Mouse (Mus musculus) embryonic facial prominence, embryonic 10.5 days (tissue): ENCODE measurements around the gene Apbb1ip. TPM values are rescaled to one million over a fixed set of nuclear protein-coding genes. Genes with fewer than 3 reads are reported as not detected.

ENCODE experiments used
- DNase-seq: peaks from one replicate; pipeline ENCODE4 v3.0.0-alpha.2; 2017; ENCODE audit warnings: low spot score
- H3K27ac ChIP-seq: fragments of 300-500 bp; sonication (generic); replicated peaks from 2 replicates; pipeline ENCODE4 v1.5.1; 2016; ENCODE audit warnings: mild to moderate bottlenecking
- H3K27me3 ChIP-seq: fragments of 300-500 bp; sonication (generic); replicated peaks from 2 replicates; pipeline ENCODE4 v1.6.1; 2016; ENCODE audit warnings: low read depth, mild to moderate bottlenecking; ENCODE audit not compliant: poor library complexity, severe bottlenecking
- H3K36me3 ChIP-seq: fragments of 300-500 bp; sonication (generic); replicated peaks from 2 replicates; pipeline ENCODE4 v1.6.1; 2016; ENCODE audit warnings: mild to moderate bottlenecking, moderate library complexity
- H3K4me1 ChIP-seq: fragments of 300-500 bp; sonication (generic); 2 replicates; pipeline ENCODE4 v1.6.1; 2016
- H3K4me3 ChIP-seq: fragments of 300-500 bp; sonication (generic); 2 replicates; pipeline ENCODE4 v1.5.1; 2016; ENCODE audit warnings: mild to moderate bottlenecking, moderate library complexity
- H3K9me3 ChIP-seq: fragments of 300-500 bp; sonication (generic); 2 replicates; pipeline ENCODE4 v1.6.1; 2016; ENCODE audit warnings: mild to moderate bottlenecking
- WGBS: fragments of 180-500 bp; shearing (Covaris S2); methylation state at CpG from one replicate; pipeline ENCODE4 v1.1.7; 2016; 5-methylcytosine and 5-hydroxymethylcytosine counted together
- polyA plus RNA-seq: library from polyadenylated mRNA; unstranded; fragments of >200 nt; fragmentation: Nextera tagmentation; extraction: Ambion mirVana; gene quantifications from 2 replicates; pipeline ENCODE4 v1.2.1, GENCODE M21; 2016

Apbb1ip gene
- 1.6 and 1.8 TPM in 2 replicates for polyA plus RNA-seq

DNA sequence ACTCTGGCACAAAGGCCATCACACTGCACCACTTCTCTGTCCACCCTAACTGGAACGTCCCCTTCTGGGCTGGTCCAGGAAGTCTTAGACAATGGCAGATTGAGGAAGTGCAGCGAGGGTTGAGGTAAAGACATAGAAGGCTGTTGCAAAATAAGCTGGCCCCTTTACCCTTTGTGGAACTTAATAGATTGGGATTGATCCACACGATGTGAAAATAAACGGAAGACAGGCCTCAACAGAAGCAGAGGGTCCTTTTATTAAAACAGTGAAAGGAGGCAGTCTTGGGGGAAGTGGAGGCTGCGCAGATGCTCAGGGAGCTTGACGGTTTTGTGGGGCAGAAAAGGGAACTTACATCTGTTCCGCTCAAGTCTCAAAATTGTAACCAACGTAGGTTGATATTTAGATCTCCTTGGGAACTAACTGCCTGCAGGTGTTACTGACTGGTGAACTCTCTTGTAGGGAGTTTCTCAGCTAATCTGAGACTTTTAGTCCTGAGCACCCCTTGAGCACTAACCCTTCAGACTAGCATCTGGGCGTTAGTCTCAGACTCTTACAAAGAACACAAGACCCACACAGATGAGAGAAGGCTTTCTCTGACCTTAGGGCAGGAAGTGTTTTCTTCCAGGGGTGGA, at the start of gene Apbb1ip:
Gene Apbb1ip (plus strand): TSS at position 546 of the 632 bp plus-strand sequence.
- no peaks in the 10 kb centered on the region for H3K9me3 ChIP-seq
- H3K4me3 ChIP-seq, result peak within 1 kb of the TSS; percentile 61
- H3K4me1 ChIP-seq, result peaks cover 21% of the 10 kb centered on the region
- DNase-seq, result no peak
- peak within 1 kb of the TSS; percentile 76 for H3K27ac ChIP-seq
- WGBS, result 20% methylated on average over 9 of the region's 9 CpGs
- H3K36me3 ChIP-seq, result no peaks in the 10 kb centered on the region
- peaks cover 28% of the 10 kb centered on the region for H3K27me3 ChIP-seq

DNA sequence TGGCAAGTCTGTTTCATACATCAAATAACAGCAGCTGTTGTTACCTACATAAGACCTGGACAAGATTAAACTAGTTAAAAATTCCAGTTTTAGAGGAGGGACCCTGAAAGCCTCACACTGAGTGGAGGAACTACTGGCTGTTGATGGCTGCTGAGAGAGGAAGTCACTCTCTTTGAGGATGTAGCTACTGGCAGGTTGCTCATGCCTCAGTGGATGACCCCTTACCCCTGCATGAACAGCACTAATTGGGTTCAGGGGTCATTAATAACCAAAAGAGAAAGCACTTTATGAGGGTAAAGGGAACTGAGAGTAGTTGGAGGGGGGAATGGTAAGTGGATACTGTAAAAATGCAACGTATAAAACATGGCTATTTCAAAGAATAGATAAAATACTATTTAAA, 46.8 kb upstream of the Apbb1ip start:
- Histone ChIP-seq H3K36me3 (no peaks in the 10 kb centered on the region), H3K9me3 (no peaks in the 10 kb centered on the region), H3K27me3 (no peaks in the 10 kb centered on the region), H3K4me1 (no peaks in the 10 kb centered on the region), H3K4me3 (no peak overlapping the region), H3K27ac (no peak overlapping the region)
- 83% methylated on average over 1 of the region's 1 CpGs for WGBS
- no peak for DNase-seq

DNA sequence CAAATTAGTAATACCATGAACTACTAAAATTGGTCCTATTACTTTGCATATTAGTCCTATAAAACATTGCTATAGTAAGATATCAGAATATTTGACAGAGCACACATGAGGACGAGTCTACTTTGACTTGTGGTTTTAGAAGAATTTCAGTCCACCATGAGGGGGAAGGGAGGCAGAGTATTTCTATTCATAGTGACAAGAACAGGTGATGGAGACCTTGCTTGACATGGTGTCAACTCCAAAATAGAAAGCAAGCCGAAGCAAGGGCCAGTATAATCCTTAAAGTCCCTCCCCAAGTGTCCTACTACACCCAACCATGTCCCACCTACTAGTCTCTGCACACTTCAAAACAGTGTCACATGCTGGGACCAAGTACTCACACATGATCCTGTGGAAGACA, 37.8 kb upstream of the Apbb1ip start:
- Histone ChIP-seq H3K4me1 (no peaks in the 10 kb centered on the region), H3K27me3 (no peaks in the 10 kb centered on the region), H3K4me3 (no peak overlapping the region), H3K27ac (no peak overlapping the region), H3K9me3 (no peaks in the 10 kb centered on the region), H3K36me3 (no peaks in the 10 kb centered on the region)
- WGBS, result 78% methylated on average over 2 of the region's 2 CpGs
- no peak for DNase-seq

DNA sequence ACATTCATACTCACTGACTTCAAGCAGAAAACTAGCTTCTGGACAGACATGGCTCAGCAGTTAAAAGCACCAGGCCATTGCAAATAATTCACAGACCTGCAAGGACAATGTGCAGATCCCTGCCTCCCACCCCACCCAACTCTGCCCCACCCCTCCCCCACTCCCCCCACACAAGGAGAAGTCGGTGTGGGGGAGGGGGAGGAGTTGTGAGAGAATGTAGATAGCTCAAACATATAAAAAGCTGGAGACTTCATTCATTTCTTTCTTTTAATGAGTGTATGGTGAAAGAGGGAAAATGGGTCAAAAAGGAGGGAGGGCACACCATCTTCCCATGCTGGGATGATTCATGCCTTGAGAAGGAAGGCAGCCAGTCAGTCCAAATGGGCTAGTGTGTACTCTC, 34.5 kb upstream of the Apbb1ip start:
- H3K4me1 ChIP-seq, result peaks cover 4% of the 10 kb centered on the region
- H3K9me3 ChIP-seq, result no peaks in the 10 kb centered on the region
- no peak overlapping the region for H3K4me3 ChIP-seq
- DNase-seq, result no peak
- H3K27me3 ChIP-seq, result no peaks in the 10 kb centered on the region
- no peaks in the 10 kb centered on the region for H3K36me3 ChIP-seq
- 57% methylated on average over 1 of the region's 1 CpGs for WGBS
- no peak overlapping the region for H3K27ac ChIP-seq

DNA sequence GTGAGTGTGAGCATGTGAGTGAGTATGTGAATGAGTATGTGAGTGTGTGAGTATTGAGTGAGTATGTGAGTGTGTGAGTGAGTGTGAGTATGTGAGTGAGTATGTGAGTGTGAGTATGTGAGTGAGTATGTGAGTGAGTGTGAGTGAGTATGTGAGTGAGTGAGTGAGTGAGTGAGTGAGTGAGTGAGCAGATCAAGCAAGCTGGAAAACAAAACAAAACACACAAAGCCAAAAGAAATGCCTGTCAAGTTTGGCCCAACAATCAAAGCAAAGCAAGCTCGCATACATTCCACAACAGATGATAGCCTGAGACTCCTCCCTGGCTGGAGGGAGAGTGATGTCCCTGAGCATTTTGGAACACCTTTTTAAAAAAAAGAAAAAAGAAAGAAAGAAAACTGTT, 33.5 kb upstream of the Apbb1ip start:
- no peaks in the 10 kb centered on the region for H3K9me3 ChIP-seq
- no peaks in the 10 kb centered on the region for H3K36me3 ChIP-seq
- 73% methylated on average over 1 of the region's 1 CpGs for WGBS
- DNase-seq, result no peak
- H3K4me1 ChIP-seq, result peaks cover 4% of the 10 kb centered on the region
- no peak overlapping the region for H3K4me3 ChIP-seq
- no peak overlapping the region for H3K27ac ChIP-seq
- H3K27me3 ChIP-seq, result no peaks in the 10 kb centered on the region; the same call in 1 of the 2 replicates

DNA sequence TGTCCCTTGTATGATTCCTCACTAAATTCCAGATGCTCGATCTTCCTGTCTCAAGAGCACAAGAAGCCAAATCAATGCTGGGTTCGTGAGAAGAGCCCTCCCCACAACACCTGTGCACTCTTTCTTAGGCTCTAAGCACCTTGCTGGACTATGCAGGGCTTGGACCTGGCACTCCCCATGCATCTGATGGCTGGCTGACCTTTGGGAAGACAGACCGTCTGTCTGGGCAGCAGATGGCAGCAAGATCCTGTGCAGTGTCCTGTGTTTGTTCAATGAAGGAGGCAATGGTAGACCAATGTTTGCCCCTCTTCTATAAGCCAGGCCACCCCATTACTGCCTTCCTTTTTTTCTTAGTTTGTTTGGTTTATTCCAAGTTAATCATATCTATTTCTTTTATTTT, 32.7 kb upstream of the Apbb1ip start:
- H3K27me3 ChIP-seq, result no peaks in the 10 kb centered on the region; the same call in 1 of the 2 replicates
- H3K4me1 ChIP-seq, result peaks cover 4% of the 10 kb centered on the region
- DNase-seq, result no peak
- H3K4me3 ChIP-seq, result no peak overlapping the region
- WGBS, result 66% methylated on average over 3 of the region's 3 CpGs
- H3K36me3 ChIP-seq, result no peaks in the 10 kb centered on the region
- no peaks in the 10 kb centered on the region for H3K9me3 ChIP-seq
- no peak overlapping the region for H3K27ac ChIP-seq

DNA sequence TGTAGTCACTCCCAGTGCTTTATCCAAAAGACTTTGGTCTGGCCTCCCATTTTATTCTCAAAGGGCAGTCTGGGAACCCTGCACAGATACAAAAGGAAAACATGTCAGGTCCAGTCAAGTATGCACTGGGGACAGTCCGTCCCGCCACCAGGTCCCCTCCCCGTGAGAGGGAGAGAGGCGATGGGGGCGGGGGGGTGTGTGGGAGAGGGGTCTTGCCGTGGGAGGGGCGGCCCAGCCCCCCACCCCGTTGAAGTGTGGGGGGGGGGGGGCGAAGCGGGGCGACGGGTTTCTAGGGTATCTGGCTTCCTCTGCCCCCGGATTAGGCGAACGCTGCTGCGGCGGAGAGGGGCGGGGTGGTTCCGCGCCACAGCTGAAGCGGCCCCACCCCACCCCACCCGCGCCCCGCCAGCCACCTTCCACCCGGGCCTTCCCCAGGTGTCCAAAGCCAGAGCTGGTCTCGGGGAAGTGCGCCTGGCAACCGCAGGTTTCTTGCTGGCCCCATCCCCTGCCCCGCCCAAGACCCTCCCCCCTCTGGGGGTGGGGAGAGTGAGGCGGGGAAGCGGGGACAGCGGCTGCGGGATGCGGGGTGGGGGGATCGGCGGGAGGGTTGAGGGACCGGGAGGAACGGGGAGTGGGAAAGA, 29.7 kb upstream of the Apbb1ip start:
- Histone ChIP-seq H3K27ac (no peak overlapping the region), H3K4me3 (no peak overlapping the region), H3K9me3 (no peaks in the 10 kb centered on the region), H3K27me3 (no peaks in the 10 kb centered on the region; the same call in none of the 2 replicates), H3K36me3 (no peaks in the 10 kb centered on the region), H3K4me1 (peaks cover 4% of the 10 kb centered on the region)
- WGBS, result under 1% methylated on average over 35 of the region's 38 CpGs
- peak; percentile 74 for DNase-seq

DNA sequence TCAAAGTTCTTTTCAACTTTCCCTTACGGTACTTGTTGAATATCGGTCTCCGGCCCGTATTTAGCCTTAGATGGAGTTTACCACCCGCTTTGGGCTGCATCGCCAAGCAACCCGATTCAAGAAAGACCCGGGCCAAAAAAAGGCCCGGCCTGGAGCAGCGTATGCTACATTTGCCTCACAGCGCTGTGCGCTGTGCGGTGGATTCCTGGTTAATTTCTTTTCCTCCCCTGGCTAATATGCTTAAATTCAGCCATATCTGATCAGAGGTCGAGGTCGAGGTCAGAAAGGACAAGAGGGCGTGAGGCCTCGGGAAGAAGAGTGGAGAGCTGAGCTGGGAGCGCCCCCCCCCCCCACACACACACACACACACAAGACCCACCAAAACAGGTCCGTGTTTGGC, 29.0 kb upstream of the Apbb1ip start:
- Histone ChIP-seq H3K27ac (no peak overlapping the region), H3K27me3 (no peaks in the 10 kb centered on the region; the same call in none of the 2 replicates), H3K4me1 (peaks cover 4% of the 10 kb centered on the region), H3K9me3 (no peaks in the 10 kb centered on the region), H3K4me3 (no peak overlapping the region), H3K36me3 (no peaks in the 10 kb centered on the region)
- peak; percentile 63 for DNase-seq
- whole genome bisulfite sequencing, result under 1% methylated on average over 19 of the region's 19 CpGs

DNA sequence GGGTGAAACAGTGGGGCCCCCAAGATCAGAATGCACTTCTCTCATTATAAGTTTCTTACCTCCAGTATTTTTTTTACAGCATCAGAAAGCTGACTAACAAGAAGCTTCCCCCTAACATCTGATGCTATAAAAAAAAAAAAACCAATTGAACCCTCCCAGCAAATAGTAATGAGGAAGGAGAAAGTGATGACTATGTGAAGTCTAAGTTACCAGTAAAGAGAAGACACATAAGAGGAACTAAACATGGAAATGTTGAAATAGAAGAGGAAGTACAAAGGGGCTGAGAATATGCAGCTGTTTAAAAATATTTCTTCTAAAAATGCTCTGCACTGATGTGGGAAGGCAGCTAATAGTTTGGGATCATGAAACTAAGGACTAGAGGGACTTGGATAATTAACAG, 27.1 kb upstream of the Apbb1ip start:
- Histone ChIP-seq H3K27me3 (no peaks in the 10 kb centered on the region; the same call in none of the 2 replicates), H3K4me1 (peaks cover 4% of the 10 kb centered on the region), H3K27ac (no peak overlapping the region), H3K4me3 (no peak overlapping the region), H3K36me3 (no peaks in the 10 kb centered on the region), H3K9me3 (no peaks in the 10 kb centered on the region)
- DNase-seq, result no peak

DNA sequence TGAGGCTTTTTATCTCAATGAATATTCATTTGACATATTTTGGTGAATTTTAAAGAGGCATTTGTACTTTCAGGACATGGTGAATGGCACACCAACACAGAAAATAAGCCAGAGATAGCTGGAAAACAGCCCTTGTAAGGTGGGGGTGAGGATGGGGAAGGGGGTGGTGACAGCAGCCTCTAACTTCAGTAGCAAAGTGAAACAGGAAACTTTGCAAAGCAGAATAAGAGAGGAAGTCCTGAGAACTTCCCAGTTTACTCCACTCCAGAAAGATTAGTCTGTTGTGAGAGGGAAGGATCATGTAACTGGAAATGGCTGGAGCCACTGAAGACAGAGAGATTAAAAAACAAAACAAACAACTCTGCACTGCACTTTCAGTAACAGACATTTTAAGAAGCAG, 26.0 kb upstream of the Apbb1ip start:
- no peaks in the 10 kb centered on the region for H3K36me3 ChIP-seq
- no peaks in the 10 kb centered on the region for H3K9me3 ChIP-seq
- no peak overlapping the region for H3K27ac ChIP-seq
- H3K27me3 ChIP-seq, result no peaks in the 10 kb centered on the region; the same call in none of the 2 replicates
- no peak overlapping the region for H3K4me3 ChIP-seq
- no peak for DNase-seq
- peaks cover 4% of the 10 kb centered on the region for H3K4me1 ChIP-seq

DNA sequence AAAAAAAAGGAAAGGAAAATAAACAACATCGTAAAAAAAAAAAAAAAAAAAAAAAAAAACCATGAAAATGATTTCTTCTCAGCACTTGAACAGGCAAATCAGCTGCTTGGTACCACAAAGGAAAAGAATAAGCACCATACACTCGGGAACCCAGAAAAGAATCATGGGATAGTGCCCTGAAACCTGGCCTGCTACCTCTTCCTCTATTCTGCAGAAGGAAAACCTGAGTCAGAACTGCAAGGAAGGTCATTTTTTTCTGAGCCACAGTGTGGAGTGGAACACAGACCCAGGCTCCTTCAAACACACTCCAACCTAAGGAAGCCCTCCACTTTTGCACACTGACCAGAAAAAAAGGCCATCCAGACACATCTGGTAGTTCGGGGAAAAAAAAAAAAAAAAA, 24.1 kb upstream of the Apbb1ip start:
- DNase-seq, result no peak
- Histone ChIP-seq H3K36me3 (no peaks in the 10 kb centered on the region), H3K27ac (no peak overlapping the region), H3K4me3 (no peak overlapping the region), H3K9me3 (no peaks in the 10 kb centered on the region), H3K4me1 (no peaks in the 10 kb centered on the region), H3K27me3 (no peaks in the 10 kb centered on the region; the same call in none of the 2 replicates)
- 78% methylated on average over 3 of the region's 3 CpGs for WGBS

DNA sequence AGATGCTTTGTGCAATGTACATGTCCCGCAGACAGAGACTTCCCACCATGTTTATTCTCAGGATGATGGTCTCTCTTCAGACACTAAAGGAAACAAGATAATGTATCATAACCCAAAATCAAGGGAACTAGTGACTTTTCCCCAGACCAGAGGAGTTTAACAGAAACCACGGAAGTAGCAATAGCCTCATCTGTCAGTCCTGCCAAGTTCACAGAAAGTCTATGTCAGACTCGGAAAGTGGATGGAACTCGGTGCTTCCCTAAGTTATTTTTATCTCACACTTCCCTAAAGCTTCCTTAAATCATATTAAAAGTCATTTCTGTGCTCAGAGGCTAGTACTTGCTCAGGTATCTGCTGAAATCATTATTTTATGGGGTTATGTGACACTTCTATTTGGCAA, 21.4 kb upstream of the Apbb1ip start:
- H3K4me3 ChIP-seq, result no peak overlapping the region
- no peaks in the 10 kb centered on the region for H3K4me1 ChIP-seq
- no peaks in the 10 kb centered on the region for H3K36me3 ChIP-seq
- WGBS, result 90% methylated on average over 4 of the region's 4 CpGs
- H3K9me3 ChIP-seq, result no peaks in the 10 kb centered on the region
- no peak for DNase-seq
- H3K27ac ChIP-seq, result no peak overlapping the region
- H3K27me3 ChIP-seq, result no peaks in the 10 kb centered on the region

DNA sequence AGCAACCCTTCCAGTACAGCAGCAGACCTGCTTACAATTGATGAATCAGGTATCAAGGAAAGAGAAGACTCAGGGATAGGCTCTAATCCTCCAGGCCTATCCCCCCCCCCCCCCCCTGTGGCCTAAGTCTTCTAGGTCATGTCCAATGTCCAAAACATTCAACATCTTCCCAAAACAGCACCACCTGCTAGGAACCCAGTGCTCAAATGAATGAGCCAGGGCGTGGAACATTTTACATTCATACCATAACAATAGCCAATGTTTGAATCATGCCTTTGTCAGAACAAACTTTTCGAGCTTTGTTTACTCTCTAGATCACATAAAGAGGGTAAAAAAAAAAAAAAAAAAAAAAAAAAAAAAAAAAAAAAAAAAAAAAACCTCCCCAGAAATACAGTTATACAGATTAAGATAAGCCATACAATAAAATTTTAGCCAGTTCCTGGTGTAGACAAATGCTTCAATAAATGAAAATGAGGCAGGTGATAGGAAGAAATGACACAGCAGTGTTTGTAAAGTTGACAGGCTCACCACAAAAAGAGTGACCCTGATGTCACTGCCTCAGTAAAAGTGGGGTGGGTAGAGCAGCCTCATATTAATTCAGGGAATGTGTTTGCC, 20.3 kb upstream of the Apbb1ip start:
- H3K36me3 ChIP-seq, result no peaks in the 10 kb centered on the region
- DNase-seq, result no peak
- no peak overlapping the region for H3K27ac ChIP-seq
- WGBS, result 79% methylated on average over 2 of the region's 2 CpGs
- H3K4me1 ChIP-seq, result no peaks in the 10 kb centered on the region
- no peak overlapping the region for H3K4me3 ChIP-seq
- no peaks in the 10 kb centered on the region for H3K9me3 ChIP-seq
- no peaks in the 10 kb centered on the region for H3K27me3 ChIP-seq
